Mouse (Mus musculus) frontal cortex, postnatal 25 days (tissue): Measurements from ENCODE around the gene Mrpl37.
"Not testable (repeated sequence)": the region's sequence is repeated elsewhere in the genome, so short reads cannot be mapped to it uniquely, and the experiment has no call there.

Experiments used
- DNase-seq, 2 experiments: peaks; one replicate each; pipeline ENCODE4 v3.0.0; 2022; ENCODE audit warnings: low spot score in 2 of 2

The Mrpl37 gene

DNA sequence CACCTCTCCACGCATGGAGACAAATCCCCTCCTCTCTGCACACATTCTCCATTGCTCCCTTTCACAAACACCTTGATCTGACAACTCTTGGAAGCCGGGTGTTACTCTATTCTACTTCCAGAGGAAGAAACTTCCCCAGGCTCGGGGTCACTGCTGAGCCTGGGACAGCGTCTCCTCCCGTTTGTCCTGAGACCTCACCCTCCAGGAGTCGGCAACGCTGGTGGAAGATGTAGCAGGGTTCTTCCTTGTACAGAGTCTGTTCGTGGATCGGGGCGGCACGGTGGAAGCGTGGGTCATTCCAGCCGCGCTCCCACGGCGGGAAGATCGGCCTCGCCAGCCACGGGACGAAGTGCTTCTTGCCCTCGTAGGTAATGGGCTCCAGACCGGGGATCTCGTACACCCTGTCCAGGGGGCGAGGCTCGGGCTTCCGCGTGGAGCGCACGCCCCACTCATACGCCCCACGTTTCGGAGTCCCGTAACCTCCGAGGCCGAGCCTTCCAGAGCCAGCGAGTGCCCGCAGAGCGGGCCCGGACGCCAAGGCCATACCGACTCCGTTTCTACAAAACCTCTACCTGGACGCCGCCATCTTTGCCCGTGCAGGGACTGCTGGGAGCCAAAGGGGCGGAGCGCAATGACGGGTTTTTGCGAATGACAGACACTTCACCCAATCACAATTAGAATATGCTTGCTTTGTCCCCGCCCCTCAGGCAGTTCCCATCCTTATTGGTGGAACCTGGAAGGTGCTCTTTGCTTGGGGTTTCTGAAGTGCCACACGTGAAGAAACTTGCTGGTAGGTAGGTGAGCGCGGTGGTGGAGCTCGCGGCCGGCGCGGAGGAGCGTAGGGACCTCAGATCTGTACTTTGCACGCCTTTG lies at the start of gene Mrpl37, which contains the start of gene Cyb5rl:
Mrpl37 (minus strand) TSS at position 617 of the 873 bp plus-strand sequence.
Cyb5rl (plus strand) TSS at position 737 of the 873 bp plus-strand sequence.
- peak; percentile 93 to 95 for DNase-seq

DNA sequence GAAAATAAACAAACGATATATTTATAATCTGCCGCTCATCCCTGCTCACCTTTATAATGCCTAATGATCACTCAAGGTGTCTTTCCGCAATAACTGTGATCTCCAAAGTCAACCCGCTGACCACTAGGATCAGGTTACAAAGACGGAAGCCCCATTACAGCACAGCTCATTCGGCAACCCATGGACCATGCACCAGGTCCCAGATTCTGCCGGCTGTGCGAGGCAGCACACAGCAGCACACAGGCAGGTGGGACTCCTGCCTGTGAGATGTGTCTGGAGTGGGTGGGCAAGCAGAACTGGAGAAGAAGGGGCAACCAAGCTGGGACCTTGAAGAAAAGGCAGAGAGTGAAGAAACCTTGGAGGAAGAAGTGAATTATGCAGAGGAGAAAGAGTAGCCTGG lies 47.6 kb upstream of the Mrpl37 start:
- DNase-seq, result no peak

DNA sequence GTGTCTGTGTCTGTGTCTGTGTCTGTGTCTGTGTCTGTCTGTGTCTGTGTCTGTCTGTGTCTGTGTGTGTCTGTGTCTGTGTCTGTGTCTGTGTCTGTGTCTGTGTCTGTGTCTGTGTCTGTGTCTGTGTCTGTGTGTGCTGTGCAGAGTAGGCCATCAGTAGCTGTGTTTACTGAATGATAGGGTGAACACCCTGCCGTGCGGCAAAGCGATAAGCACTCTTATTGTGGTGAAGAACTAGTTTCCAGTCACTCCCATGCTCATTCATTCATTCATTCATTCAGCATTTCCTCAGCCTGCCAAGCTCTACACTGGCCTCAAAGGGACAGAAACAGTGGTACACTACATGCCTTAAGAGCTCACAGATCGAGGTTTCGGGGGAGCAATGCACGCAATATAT lies 42.5 kb upstream of the Mrpl37 start:
- DNase-seq, result not testable (repeated sequence)

DNA sequence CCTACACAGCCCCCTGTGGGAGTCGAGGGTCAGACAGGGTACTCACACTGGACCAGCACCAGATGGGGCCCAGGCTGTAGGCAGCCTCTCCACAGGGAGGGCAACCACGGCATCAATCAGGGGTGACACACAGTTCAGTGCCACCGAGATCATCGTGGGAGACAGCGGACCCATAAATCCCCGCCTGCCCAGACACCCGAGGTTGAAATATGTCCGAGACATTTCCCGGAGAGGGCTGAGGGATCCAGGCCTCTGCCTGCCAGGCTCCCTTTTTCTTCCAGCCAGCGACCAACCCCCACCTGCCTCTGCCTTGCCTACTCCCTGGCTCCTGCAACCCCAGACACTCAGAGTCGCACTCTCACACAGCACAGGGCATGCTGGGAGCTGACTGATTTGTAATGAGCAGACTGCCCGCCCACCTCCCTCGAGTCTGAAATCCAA lies 41.6 kb upstream of the Mrpl37 start:
- no peak for DNase-seq

DNA sequence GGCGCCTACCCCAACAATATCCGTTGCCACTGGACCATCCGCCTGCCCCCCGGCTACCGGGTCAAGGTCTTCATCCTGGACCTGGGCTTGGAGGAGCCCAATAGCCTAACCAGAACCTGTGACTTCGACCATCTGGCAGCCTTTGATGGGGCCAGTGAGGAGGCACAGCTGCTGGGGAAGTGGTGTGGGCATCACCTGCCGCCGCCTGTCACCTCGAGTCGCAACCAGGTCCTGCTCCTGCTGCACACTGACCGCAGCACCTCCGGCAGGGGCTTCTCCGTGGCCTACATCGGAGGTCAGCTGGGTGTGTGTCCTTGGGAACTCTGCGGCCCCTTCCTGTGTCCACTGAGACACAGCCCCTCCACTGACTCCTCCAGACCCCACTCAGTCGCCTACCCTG lies 40.1 kb upstream of the Mrpl37 start:
- DNase-seq, result no peak

DNA sequence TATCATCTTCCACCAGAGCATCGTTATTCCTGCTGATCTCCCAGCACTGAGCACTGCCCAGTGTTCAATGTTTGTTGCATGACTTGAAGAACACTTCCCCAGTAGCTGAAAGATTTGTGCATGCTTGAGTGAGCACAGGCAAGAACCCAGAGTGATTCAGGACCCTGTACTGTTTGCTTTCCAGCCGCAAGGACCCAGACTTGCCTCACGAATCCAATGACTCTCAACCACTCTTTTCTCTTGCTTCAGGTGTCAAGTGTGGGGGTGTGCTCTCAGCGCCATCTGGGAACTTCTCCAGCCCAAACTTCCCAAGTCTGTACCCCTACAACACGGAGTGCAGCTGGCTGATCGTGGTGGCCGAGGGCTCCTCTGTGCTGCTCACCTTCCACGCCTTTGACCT lies 35.6 kb upstream of the Mrpl37 start:
- no peak for DNase-seq

DNA sequence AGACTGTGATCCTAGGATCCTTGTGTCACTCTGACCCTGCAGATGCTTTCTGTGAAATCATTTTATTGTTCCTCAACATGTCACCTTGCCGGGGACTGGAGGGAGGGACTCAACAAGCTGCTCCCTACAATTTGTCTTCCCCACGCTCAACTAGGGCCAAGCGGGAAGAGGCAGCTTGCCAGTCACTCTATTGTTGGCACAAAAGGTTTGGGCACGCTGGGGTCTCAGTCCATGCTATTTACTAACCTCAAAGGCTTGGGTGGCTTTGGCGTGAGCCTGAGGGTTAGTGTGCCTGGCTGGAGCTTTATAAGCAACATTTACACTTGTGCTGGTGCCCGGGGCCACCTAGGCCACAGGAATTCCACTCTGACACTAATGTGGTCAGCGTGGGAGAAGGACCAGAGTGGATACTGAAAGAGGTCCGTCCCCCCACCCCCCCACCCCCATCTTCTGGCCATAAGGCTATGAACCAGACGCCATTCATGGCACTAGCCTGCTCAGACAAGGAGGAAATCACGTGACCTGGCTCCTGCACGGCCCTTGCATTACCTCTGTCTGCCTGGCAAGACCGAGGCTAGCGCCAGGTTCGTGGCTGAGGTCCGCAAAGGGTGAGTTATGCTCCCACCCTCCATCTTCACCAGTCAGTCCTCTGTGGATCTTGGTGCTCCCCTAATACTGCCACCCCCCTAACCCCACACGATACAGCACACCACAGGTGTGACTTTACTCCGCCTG lies 32.3 kb upstream of the Mrpl37 start:
- DNase-seq, result no peak

DNA sequence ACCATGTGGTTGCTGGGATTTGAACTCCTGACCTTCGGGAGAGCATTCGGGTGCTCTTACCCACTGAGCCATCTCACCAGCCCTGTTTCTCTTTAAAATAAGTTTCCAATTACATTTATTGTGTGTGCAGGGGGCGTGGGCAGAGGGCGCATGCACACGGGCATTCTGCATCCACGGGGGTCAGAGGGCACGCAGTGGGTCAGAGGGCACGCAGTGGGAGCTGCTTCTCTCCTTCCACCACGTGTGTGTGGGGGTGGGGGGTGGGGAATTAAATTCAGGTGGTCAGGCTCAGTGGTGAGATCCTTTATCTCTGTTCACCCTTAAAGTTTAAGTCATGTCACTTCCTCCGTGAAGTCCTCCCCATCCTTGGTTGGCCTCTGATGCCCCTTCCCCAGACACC lies 31.7 kb upstream of the Mrpl37 start:
- no peak for DNase-seq

DNA sequence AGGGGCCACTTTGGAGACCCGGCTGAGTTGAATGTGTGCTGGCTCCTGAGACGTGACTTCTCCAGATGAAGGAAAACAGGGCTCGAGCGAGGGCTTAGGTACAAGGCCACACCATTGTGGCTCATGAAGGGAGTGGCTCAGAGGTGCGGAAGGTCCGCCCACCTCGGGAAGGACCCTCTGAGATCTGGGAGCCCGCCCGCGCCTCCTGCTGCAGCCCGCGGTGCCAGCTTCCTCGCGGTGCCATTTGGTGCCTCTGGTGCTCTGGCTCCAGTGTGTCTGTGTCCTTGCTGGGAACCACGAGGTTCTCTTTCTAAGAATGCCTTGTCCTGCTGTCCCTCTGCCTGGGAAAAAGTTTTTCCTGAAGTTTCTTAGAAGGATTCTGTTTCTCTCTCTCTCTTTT lies 31.2 kb upstream of the Mrpl37 start:
- DNase-seq, result no peak

DNA sequence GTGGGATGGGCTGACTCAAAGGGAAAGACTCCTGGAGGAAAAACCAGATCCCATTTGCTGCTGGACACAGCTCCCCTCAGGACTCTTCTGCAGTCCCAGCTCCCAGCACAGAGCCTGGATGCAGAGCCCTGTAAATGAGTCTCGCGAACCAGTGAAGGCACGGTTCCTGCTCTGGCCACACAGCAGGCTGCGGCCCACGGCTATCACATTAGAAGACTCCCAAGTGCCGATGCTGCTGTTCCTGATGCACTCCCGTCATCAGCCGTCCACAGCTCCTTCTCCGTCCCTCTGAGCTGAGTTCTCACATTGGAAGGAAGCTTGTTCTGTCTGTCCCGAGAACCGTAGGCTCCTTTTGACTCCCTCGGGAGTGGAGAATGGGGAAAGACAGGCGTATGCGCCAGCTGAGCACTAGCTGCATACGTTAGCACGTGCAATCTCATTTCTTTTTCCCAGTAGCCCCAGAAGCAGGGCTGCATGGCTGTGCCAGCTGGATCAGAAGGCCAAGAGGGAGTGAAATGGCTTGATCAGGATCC lies 30.2 kb upstream of the Mrpl37 start, which contains the start of gene Cdcp2:
Cdcp2 (plus strand) TSS at position 51 of the 533 bp plus-strand sequence.
- DNase-seq, result no peak

DNA sequence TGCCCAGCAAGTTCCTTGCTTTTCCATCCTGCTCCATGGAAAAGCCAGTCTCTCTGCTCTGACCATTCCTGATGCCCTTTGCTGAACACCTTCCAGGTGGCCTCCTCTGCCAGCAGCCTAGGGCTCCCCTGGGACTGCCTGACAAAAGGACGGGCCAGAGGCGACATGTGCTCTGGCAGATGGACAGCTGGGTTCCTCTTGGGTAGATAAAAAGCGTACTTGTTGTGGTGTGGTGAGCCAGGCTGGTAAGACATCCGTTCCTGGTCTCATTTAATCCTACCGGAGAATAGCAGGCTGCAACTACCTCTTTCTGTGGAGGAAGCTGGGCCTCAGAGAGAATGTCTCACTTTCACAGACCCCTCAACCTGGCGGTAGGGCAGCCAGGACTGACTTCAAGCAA lies 29.4 kb upstream of the Mrpl37 start:
- DNase-seq, result no peak

DNA sequence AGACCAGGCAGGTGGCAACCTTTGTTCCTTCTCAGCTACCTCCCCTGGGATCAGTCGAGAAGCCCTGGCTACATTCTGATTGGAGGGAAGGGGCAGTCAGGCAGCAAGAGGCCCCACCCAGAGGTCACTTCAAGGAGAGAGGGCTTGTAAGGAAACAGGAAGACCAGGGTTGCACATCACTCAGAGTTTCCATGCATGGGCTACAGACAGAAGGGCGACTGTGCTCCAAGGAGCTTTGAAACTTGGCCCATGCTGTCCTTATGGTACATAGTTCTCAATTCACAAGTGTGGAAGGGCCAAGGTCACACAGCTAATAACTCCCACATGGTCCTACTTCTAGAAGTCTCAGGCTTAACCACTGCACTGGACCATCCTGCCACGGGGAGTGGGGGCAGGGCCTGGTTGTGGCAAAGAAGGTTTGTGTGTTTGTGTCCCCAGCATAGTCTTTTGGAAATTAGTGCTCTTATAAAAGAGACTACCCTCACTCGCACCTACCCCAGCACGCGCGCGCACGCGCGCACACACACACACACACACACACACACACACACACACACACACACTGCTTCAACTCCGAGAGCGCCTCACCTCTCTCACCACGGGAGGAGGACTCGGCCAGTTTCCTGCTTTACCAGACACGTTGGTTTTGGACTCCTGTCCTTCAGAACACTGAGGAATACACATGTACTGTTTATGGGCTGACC lies 28.0 kb upstream of the Mrpl37 start:
- no peak for DNase-seq

DNA sequence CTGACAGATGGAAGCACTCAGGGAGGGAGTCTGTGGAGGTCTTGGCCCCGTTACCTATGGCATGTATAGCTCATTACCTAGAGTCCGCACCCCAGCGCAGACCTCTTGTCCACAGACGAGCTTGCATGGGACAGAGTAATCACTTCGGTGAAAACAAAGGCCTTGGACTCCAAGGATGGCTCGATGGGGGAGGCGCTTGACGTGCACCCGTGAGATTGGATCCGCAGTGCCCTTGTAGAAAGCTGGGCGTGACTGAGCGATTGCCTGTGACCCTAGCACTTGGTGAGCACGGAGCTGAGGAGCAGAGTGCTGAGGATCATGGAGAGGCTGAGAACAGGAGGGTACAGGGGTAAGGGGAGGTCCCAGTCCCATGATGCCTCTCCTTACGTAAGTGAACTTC lies 25.0 kb upstream of the Mrpl37 start:
- no peak for DNase-seq

DNA sequence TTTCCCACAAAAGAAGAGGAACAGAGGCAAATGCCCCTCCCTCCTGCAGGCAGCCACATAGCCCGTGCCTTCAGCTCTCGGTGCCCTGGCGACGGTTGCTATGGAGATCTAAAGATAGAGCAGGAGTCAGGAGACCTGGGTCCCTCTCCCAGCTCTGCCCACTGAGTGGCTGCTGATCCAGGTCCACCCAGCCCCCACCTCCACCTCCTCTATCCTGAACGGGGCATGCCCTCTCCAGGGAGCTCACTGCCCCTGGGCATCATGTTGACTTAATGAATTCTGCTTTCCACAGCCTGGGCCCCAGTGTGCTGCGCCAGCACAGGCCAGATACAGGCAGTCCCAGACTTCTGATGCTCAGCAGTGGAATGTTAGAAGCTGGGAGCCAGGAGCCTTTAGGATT lies 18.2 kb upstream of the Mrpl37 start:
- DNase-seq, result peak; percentile 41 to 52

DNA sequence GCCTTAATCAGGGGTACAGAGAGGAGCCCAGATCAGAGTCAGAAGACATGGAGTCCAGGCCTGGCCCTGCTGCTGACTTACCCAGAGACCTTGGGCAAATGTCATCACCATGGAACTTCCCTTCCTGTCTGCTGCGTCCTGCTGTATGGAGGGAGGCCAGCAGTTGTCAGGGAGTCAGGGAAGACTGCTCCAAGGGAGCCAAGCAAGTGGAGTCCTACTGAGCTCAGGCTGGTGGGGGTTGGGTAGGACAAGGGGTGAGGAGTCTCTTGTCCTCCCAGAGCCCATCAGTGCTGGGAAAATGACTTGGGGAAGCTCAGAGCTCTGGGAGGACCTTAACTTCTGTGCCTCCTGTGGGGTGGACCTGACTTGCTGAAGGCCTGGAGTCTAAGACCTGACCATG lies 17.7 kb upstream of the Mrpl37 start:
- no peak for DNase-seq

DNA sequence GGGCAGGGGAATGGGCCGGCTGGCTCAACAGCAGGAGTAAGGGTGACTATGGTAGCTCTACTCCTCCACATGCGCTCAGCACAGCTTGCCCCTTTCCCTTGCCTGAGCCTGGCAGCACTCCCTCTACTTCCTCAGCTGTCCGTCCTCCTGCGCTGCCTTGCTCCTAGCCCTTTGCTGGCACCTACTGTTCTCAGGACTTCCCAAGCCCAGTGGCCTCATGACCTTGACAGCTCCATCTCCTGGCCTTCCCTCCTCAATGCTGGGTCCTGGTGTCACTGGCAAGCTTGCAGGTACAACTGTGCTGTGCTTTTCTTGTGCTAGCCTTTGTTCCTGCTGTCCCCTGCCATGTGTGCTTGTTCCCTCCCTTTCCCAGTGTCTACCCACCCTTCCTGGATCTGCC lies 16.5 kb upstream of the Mrpl37 start:
- no peak for DNase-seq

DNA sequence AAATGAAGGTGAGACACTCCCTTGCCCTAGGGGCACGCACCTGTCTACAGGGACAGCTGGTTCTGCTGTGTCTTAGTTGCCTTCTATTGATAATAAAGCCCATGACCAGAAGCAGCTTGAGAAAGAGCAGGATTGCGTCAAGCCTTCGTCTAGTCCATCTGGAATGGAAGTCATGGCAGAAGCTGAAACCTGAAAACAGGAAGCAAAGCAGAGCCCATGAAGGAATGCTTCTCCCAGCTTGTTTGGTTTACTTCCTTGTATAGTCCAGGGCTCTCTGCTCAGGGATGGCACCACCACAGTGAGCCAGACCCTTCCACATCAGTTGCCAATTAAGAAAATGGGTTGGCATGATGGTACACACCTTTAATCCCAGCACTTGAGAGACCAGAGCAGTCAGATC lies 15.5 kb upstream of the Mrpl37 start:
- no peak for DNase-seq

DNA sequence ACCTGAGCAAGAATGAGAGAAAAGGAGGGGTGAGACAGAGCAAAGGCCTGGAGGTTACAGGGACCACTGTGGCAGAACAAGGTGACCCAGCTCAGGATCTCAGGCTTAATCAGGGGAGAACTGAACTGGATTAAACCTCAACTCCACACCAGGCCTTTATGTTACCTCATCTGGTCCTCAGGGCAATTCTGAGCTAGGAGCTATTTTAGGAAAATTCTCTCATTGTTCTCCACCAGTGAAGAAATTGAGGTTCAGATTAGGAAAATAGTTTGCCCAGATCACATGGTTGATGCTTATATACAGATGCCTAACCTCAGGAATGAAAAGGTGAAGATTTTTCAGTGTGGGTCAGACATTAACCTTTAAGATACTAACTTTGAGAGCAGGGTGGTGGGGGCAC lies 13.0 kb upstream of the Mrpl37 start:
- DNase-seq, result no peak

DNA sequence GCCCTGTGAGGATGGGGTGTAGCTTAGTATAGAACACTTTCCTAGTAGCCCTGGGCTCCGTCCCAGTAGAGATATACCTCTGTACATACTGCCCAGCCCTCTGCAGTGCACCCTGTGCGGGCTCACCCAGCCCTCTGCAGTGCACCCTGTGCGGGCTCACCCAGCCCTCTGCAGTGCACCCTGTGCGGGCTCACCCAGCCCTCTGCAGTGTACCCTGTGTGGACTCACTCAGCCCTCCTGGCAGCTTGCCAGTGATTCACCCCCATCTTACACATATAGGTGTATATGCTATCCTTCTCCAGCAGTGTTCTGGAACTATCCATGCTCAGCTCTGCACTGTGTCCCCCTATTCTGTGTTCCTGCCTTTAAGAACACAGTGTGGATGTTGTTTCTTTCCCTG lies 12.2 kb upstream of the Mrpl37 start:
- DNase-seq, result no peak

DNA sequence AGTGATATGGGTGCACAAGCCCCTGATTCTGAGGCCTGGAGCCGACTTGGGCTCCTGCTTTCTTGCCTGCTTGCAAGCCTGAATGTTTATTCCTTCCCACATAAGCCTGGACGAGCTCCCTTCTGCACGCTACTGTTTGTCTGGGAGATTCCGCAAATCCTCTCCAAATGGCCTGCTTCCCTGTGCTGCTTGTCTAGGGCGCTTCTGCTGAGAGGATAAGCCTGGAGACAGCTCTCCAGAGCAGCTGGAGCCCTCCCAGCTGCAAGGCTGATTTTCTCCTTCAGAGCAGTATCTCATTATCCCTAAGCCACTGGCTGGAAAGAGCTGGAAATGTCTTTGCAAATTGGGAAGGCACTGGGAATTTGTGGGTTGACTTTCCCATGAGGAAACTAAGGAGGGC lies 8.8 kb upstream of the Mrpl37 start:
- DNase-seq, result no peak

DNA sequence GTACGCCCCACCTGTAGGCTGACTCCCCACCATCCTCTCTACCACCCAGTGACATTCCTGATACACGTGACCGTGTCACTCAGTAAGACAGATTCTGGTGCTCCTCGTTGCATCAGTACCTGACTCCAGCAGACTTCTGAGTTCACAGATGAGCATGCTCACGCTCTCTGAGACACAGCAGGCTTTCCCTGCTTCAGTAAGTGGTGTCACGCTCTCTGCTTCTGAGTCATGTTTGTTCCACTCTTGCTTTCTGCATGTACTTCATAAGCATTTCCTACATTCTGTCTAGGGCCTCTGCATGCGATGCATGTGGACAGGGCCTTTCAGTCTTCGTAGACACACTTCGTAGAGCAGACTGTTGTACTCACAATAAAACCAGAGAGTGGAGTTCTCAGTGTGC lies 5.7 kb upstream of the Mrpl37 start:
- no peak for DNase-seq
